Mouse (Mus musculus) testis, adult 2 months (tissue): Measurements from ENCODE around the gene Zfp64. TPM values are rescaled to one million over a fixed set of nuclear protein-coding genes. Genes with fewer than 3 reads are reported as not detected.

Experiments used
- H3K27ac ChIP-seq: fragments of 200-500 bp; 2 replicates; pipeline ENCODE4 v1.5.1; 2012; ENCODE audit warnings: low read depth, low read length; ENCODE audit not compliant: control insufficient read depth, insufficient read depth
- H3K27me3 ChIP-seq: fragments of 200-500 bp; 2 replicates; pipeline ENCODE4 v1.6.1; 2012; ENCODE audit warnings: mild to moderate bottlenecking, low read length, moderate library complexity; ENCODE audit not compliant: control insufficient read depth, insufficient read depth
- H3K36me3 ChIP-seq: fragments of 200-500 bp; 2 replicates; pipeline ENCODE4 v1.6.1; 2012; ENCODE audit warnings: mild to moderate bottlenecking, low read length; ENCODE audit not compliant: control insufficient read depth, insufficient read depth
- H3K4me1 ChIP-seq: fragments of 200-500 bp; 2 replicates; pipeline ENCODE4 v1.6.1; 2012; ENCODE audit warnings: low read length; ENCODE audit not compliant: control insufficient read depth, insufficient read depth
- H3K4me3 ChIP-seq: fragments of 200-500 bp; 2 replicates; pipeline ENCODE4 v1.5.1; 2012; ENCODE audit warnings: low read depth, mild to moderate bottlenecking, low read length, moderate library complexity, mixed read lengths; ENCODE audit not compliant: control insufficient read depth
- CTCF ChIP-seq: fragments of 200-500 bp; IDR thresholded peaks from 2 replicates; pipeline ENCODE4 v1.5.1; 2012; ENCODE audit warnings: low read depth, mild to moderate bottlenecking, inconsistent platforms, low read length, moderate library complexity; ENCODE audit not compliant: control insufficient read depth, insufficient read depth, insufficient replicate concordance
- POLR2A ChIP-seq: fragments of 200-500 bp; IDR thresholded peaks from 2 replicates; pipeline ENCODE4 v1.6.1; 2012; ENCODE audit warnings: low read depth, mild to moderate bottlenecking, inconsistent platforms, low read length, moderate library complexity; ENCODE audit not compliant: control insufficient read depth
- polyA plus RNA-seq: library from polyadenylated mRNA; depleted of rRNA; stranded (reverse); fragments of >200 nt; gene quantifications from 2 replicates; pipeline ENCODE4 v1.2.3, GENCODE M21; 2012

The Zfp64 gene
- polyA plus RNA-seq, 1 experiment = 3.4 TPM

- H3K27ac ChIP-seq = no peak overlapping the region
These were observed 26.1 kb upstream of the Zfp64 start for GRCm38 (mm10) chr2:168981448-168981847.

GRCm38 (mm10) chr2:168980859-168981258 lies 25.5 kb upstream of the Zfp64 start:
- H3K36me3 ChIP-seq = no peaks in the 10 kb centered on the region
- peaks cover 7% of the 10 kb centered on the region for H3K4me1 ChIP-seq
- peak; percentile 54; the same call in 1 of the 2 replicates for TF ChIP-seq POLR2A
- TF ChIP-seq CTCF = peak; percentile 9; the same call in 1 of the 2 replicates
- H3K27ac ChIP-seq = peak overlapping the region; percentile 15; the same call in 1 of the 2 replicates
- H3K4me3 ChIP-seq = peak overlapping the region; percentile 84
- H3K27me3 ChIP-seq = no peaks in the 10 kb centered on the region

More at GRCm38 (mm10) chr2:168981448-168981847, 26.1 kb upstream of the Zfp64 start:
- TF ChIP-seq CTCF (no peak), POLR2A (no peak)
- Histone ChIP-seq H3K36me3 (no peaks in the 10 kb centered on the region), H3K27me3 (no peaks in the 10 kb centered on the region), H3K4me3 (peak overlapping the region; percentile 59), H3K4me1 (peaks cover 7% of the 10 kb centered on the region)

DNA sequence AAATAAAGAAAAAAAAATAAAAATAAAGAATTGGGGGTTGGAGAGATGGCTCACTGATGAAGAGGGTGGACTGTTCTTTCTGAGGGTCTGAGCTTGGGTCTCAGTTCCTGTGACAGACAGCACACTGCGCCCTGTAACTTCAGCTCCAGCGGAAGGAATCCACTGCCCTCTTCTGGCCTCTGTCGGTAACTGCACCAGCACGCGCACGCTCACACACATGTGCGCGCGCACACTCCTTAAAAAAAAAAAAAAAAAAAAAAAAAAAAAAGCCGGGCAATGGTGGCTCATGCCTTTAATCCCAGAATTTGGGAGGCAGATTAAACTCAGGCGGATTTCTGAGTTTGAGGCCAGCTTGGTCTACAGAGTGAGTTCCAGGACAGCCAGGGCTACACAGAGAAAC lies 24.4 kb upstream of the Zfp64 start:
- Histone ChIP-seq H3K36me3 (no peaks in the 10 kb centered on the region), H3K27ac (no peak overlapping the region), H3K4me3 (peak overlapping the region; percentile 84), H3K27me3 (no peaks in the 10 kb centered on the region), H3K4me1 (peaks cover 7% of the 10 kb centered on the region)
- peak; percentile 89 for TF ChIP-seq CTCF
- TF ChIP-seq POLR2A = peak; percentile 51; the same call in 1 of the 2 replicates

GRCm38 (mm10) chr2:168978031-168978430 lies 22.6 kb upstream of the Zfp64 start:
- Histone ChIP-seq H3K27ac (peak overlapping the region; percentile 69), H3K36me3 (no peaks in the 10 kb centered on the region), H3K4me1 (peaks cover 7% of the 10 kb centered on the region), H3K27me3 (no peaks in the 10 kb centered on the region), H3K4me3 (peak overlapping the region; percentile 87)
- TF ChIP-seq POLR2A = 0 out of 2 replicates have a peak, but pooled peaks have one; percentile 37
- TF ChIP-seq CTCF = no peak

- H3K4me3 ChIP-seq = peak overlapping the region; percentile 87
- peaks cover 3% of the 10 kb centered on the region for H3K4me1 ChIP-seq
- H3K27ac ChIP-seq = no peak overlapping the region
These were observed 14.7 kb upstream of the Zfp64 start for GRCm38 (mm10) chr2:168970131-168970530.

GRCm38 (mm10) chr2:168968136-168968925 lies 12.9 kb upstream of the Zfp64 start:
- no peak for TF ChIP-seq POLR2A
- TF ChIP-seq CTCF = no peak
- Histone ChIP-seq H3K27ac (no peak overlapping the region), H3K4me1 (peaks cover 3% of the 10 kb centered on the region), H3K36me3 (no peaks in the 10 kb centered on the region), H3K4me3 (peak overlapping the region; percentile 87), H3K27me3 (no peaks in the 10 kb centered on the region)

More at GRCm38 (mm10) chr2:168970131-168970530, 14.7 kb upstream of the Zfp64 start:
- H3K27me3 ChIP-seq = no peaks in the 10 kb centered on the region
- TF ChIP-seq POLR2A = no peak; the same call in 1 of the 2 replicates
- TF ChIP-seq CTCF = no peak
- no peaks in the 10 kb centered on the region for H3K36me3 ChIP-seq

GRCm38 (mm10) chr2:168966525-168966924 lies 11.1 kb upstream of the Zfp64 start:
- no peak overlapping the region for H3K4me3 ChIP-seq
- H3K4me1 ChIP-seq = peaks cover 3% of the 10 kb centered on the region
- no peak for TF ChIP-seq CTCF
- no peak for TF ChIP-seq POLR2A
- no peaks in the 10 kb centered on the region for H3K27me3 ChIP-seq
- H3K36me3 ChIP-seq = no peaks in the 10 kb centered on the region
- H3K27ac ChIP-seq = no peak overlapping the region

DNA sequence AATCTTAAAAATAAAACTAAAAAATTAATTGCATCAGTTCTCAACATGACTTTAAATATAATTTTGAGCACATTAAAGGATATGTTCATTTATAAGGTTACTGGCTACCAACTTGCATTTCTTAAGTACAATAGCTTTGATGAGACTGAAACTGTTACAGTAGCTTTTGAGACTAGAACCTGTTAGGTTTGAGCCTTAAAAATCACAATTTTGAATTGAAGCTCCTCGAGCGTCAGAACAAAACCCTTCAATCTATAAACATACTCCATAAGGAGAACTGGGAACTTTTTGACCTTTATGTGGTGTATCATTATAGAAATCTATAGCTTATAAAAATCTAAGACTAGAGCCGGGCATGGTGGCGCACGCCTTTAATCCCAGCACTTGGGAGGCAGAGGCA lies 9.5 kb upstream of the Zfp64 start:
- Histone ChIP-seq H3K27ac (no peak overlapping the region), H3K36me3 (no peaks in the 10 kb centered on the region), H3K27me3 (no peaks in the 10 kb centered on the region), H3K4me3 (no peak overlapping the region), H3K4me1 (no peaks in the 10 kb centered on the region)
- TF ChIP-seq POLR2A (no peak), CTCF (no peak)
